Mouse (Mus musculus) thymus, adult 2 months (tissue): ENCODE data around the gene Cngb1. TPM values are rescaled to one million over a fixed set of nuclear protein-coding genes. Genes with fewer than 3 reads are reported as not detected.
A peak's percentile ranks its signal among the peaks of the same experiment; 100 is the strongest.

Experiments used
- DNase-seq: peaks from one replicate; pipeline ENCODE4 v3.0.0; 2021
- H3K27ac ChIP-seq: fragments of 200-500 bp; 2 replicates; pipeline ENCODE4 v1.5.1; 2012; ENCODE audit warnings: low read length, control low read depth; ENCODE audit not compliant: control insufficient read depth, insufficient read depth
- H3K27me3 ChIP-seq: fragments of 200-500 bp; 2 replicates; pipeline ENCODE4 v1.6.1; 2012; ENCODE audit warnings: mild to moderate bottlenecking, low read length, moderate library complexity, mixed read lengths; ENCODE audit not compliant: control insufficient read depth, insufficient read depth
- H3K36me3 ChIP-seq: fragments of 200-500 bp; 2 replicates; pipeline ENCODE4 v1.6.1; 2012; ENCODE audit warnings: mild to moderate bottlenecking, low read length, moderate library complexity; ENCODE audit not compliant: control insufficient read depth, insufficient read depth
- H3K4me1 ChIP-seq: fragments of 200-500 bp; replicated peaks from 2 replicates; pipeline ENCODE4 v1.6.1; 2012; ENCODE audit warnings: low read length; ENCODE audit not compliant: control insufficient read depth, insufficient read depth
- H3K4me3 ChIP-seq: fragments of 200-500 bp; 2 replicates; pipeline ENCODE4 v1.5.1; 2012; ENCODE audit warnings: mild to moderate bottlenecking, low read length, control low read depth, moderate library complexity; ENCODE audit not compliant: control insufficient read depth, insufficient read depth
- CTCF ChIP-seq: fragments of 200-500 bp; IDR thresholded peaks from 2 replicates; pipeline ENCODE4 v1.5.1; 2012; ENCODE audit warnings: mild to moderate bottlenecking, control low read depth, low read length, moderate library complexity, borderline replicate concordance; ENCODE audit not compliant: control insufficient read depth, poor library complexity, insufficient read depth; ENCODE audit errors: extremely low read depth
- POLR2A ChIP-seq: fragments of 200-500 bp; IDR thresholded peaks from 2 replicates; pipeline ENCODE4 v1.6.1; 2012; ENCODE audit warnings: mild to moderate bottlenecking, low read length, control low read depth, moderate library complexity; ENCODE audit not compliant: control insufficient read depth, poor library complexity, insufficient read depth; ENCODE audit errors: extremely low read depth
- WGBS: fragments of 180-500 bp; shearing (Covaris S2); methylation state at CpG from one replicate; pipeline ENCODE4 v1.1.7; 2018; 5-methylcytosine and 5-hydroxymethylcytosine counted together
- polyA plus RNA-seq: library from polyadenylated mRNA; depleted of rRNA; stranded (reverse); fragments of >200 nt; gene quantifications from 2 replicates; pipeline ENCODE4 v1.2.3, GENCODE M21; 2012

Gene Cngb1
- polyA plus RNA-seq, 1 experiment = 0.94 TPM

- Histone ChIP-seq H3K4me1 (peaks cover 3% of the 10 kb centered on the region; the same call in 1 of the 2 replicates), H3K27ac (peak within 1 kb of the TSS; percentile 78), H3K4me3 (peak within 1 kb of the TSS; percentile 83), H3K36me3 (peaks cover 18% of the 10 kb centered on the region), H3K27me3 (no peaks in the 10 kb centered on the region)
- TF ChIP-seq POLR2A = peak; percentile 54; the same call in 1 of the 2 replicates
- TF ChIP-seq CTCF = peak; percentile 80
- under 1% methylated on average over 71 of the region's 80 CpGs for WGBS
- DNase-seq = peak; percentile 95
Observed at GRCm38 (mm10) chr8:95331720-95332436, 25.5 kb upstream of the Cngb1 start, which contains the start of the genes Zfp319 and Usb1. TSS of gene Zfp319 (minus strand) at chr8:95331950. TSS of gene Usb1 (plus strand) at chr8:95332284.

DNA sequence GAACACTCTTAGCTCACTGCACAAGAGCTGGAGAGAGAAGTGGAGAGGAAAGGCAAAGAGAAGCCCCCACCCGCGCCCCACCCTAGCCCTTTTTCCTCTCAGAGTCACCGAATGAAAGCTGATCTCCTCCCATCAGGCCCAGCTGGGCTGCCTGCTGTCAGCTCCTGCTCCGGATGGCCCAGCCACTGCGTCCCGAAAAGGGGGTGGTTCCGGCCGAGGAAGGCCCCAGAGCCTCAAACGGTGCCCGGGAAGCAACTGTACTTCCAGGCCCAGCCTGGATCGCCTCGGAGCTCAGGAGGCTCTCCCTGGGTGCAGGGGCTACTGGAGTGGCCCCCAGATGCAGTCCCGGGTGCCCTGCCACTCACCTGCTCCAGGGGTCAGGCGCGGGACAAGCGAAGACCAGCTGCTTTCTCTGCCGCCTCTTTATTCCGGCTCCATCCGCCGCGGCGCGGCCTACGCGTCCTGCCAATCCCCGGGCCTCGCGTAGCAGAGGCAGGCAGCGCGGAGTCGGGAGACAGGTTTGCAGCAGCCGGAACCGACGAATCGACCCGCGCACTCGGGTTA lies 24.9 kb upstream of the Cngb1 start:
- peak overlapping the region; percentile 83 for H3K4me3 ChIP-seq
- peaks cover 23% of the 10 kb centered on the region for H3K36me3 ChIP-seq
- DNase-seq = no peak
- under 1% methylated on average over 38 of the region's 38 CpGs for WGBS
- TF ChIP-seq POLR2A (no peak), CTCF (no peak)
- peaks cover 3% of the 10 kb centered on the region; the same call in 1 of the 2 replicates for H3K4me1 ChIP-seq
- no peaks in the 10 kb centered on the region for H3K27me3 ChIP-seq
- peak overlapping the region; percentile 12; the same call in 1 of the 2 replicates for H3K27ac ChIP-seq

GRCm38 (mm10) chr8:95330367-95330766 lies 24.0 kb upstream of the Cngb1 start:
- H3K36me3 ChIP-seq = peaks cover 30% of the 10 kb centered on the region
- TF ChIP-seq POLR2A (no peak), CTCF (no peak)
- H3K4me1 ChIP-seq = peaks cover 3% of the 10 kb centered on the region; the same call in 1 of the 2 replicates
- no peak overlapping the region for H3K4me3 ChIP-seq
- DNase-seq = no peak
- no peak overlapping the region for H3K27ac ChIP-seq
- no peaks in the 10 kb centered on the region for H3K27me3 ChIP-seq
- WGBS = 95% methylated on average over 1 of the region's 1 CpGs

DNA sequence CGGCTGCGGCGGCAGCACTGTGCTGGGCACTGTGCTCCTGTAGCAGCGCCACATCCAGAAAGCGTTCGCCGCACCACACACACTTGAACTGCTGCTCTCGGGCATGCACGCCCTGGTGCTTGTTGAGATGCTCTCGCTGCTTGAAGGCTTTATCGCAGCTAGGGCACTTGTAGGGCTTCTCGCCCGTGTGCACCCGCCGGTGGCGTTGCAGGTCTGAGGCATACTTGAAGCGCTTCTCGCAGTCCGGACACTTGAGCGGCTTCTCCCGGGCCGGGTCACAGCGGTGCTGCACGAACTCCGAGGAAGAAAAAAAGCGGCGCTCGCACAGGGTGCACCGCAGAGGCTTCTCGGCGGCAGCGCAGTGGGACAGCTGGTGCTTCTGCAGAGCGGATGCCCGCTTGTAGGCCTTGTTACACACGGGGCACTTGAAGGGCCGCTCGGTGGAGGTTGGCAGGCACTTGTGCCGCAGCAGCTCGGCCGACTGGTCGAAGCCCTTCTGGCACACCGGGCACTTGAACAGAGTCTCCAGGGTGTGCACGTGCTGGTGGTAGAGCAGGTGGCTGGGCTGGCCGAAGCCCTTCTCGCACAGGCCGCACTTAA lies 21.6 kb upstream of the Cngb1 start:
- 97% methylated on average over 46 of the region's 46 CpGs for WGBS
- H3K27ac ChIP-seq = no peak overlapping the region
- peaks cover 3% of the 10 kb centered on the region; the same call in 1 of the 2 replicates for H3K4me1 ChIP-seq
- H3K4me3 ChIP-seq = no peak overlapping the region
- DNase-seq = no peak
- H3K27me3 ChIP-seq = no peaks in the 10 kb centered on the region
- H3K36me3 ChIP-seq = peaks cover 30% of the 10 kb centered on the region
- no peak for TF ChIP-seq CTCF
- no peak for TF ChIP-seq POLR2A

- Histone ChIP-seq H3K4me3 (no peak overlapping the region), H3K36me3 (peaks cover 30% of the 10 kb centered on the region), H3K27me3 (no peaks in the 10 kb centered on the region), H3K4me1 (peaks cover 3% of the 10 kb centered on the region; the same call in 1 of the 2 replicates), H3K27ac (no peak overlapping the region)
- 94% methylated on average over 5 of the region's 5 CpGs for WGBS
- no peak for DNase-seq
- TF ChIP-seq POLR2A = no peak
- TF ChIP-seq CTCF = no peak
Observed at GRCm38 (mm10) chr8:95326822-95327221, 20.4 kb upstream of the Cngb1 start.

DNA sequence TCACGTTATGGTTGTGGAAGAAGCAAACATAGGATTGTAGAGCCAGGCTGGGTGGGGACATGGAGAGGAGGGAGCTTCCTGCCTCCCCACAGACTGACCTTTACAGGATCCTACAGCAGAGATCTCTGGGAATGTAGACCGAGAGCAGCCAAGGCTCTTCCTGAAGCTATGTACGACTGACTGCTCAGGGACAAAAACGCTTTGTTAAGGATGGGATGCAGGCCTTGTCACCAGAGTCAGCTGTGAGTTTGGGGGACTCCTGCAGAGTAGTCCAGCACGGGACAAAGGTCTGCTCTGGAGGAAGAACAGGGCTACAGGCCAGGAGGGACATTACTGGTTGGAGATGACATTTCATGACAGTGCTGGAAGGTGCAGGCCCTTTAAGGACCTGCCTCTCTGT lies 18.3 kb upstream of the Cngb1 start:
- H3K27ac ChIP-seq = no peak overlapping the region
- H3K4me1 ChIP-seq = peaks cover 10% of the 10 kb centered on the region
- TF ChIP-seq CTCF = no peak
- no peak for TF ChIP-seq POLR2A
- peaks cover 30% of the 10 kb centered on the region for H3K36me3 ChIP-seq
- H3K27me3 ChIP-seq = no peaks in the 10 kb centered on the region
- WGBS = 93% methylated on average over 5 of the region's 5 CpGs
- no peak for DNase-seq
- no peak overlapping the region for H3K4me3 ChIP-seq

DNA sequence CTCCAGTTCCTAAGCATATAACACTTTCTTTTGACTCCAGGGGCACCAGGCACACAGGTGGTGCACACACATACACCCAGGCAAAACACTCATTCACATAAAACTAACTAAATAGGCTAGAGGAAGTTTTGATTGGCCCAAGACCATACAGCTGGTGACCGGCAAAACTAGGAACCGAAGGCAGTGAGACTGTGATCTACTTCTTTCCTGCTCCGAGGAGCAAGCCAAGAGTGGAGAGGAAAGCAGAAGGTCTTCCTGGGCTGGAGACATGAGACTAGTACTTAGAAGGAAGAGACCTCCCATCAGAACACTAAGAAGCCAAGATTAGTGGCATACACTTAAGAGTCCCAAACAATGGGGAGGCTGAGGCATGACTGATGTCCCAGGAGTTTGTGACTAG lies 16.8 kb upstream of the Cngb1 start:
- Histone ChIP-seq H3K27me3 (no peaks in the 10 kb centered on the region), H3K4me1 (peaks cover 10% of the 10 kb centered on the region), H3K4me3 (no peak overlapping the region), H3K27ac (no peak overlapping the region), H3K36me3 (peaks cover 19% of the 10 kb centered on the region)
- no peak for DNase-seq
- TF ChIP-seq POLR2A = no peak
- TF ChIP-seq CTCF = no peak
- 96% methylated on average over 3 of the region's 3 CpGs for WGBS
